Mouse (Mus musculus) thymus, adult 2 months (tissue): ENCODE measurements around the gene Ndufb2.

Source experiments
- CTCF ChIP-seq: fragments of 200-500 bp; IDR thresholded peaks from 2 replicates; pipeline ENCODE4 v1.5.1; 2012; ENCODE audit warnings: mild to moderate bottlenecking, control low read depth, low read length, moderate library complexity, borderline replicate concordance; ENCODE audit not compliant: control insufficient read depth, poor library complexity, insufficient read depth; ENCODE audit errors: extremely low read depth
- POLR2A ChIP-seq: fragments of 200-500 bp; IDR thresholded peaks from 2 replicates; pipeline ENCODE4 v1.6.1; 2012; ENCODE audit warnings: mild to moderate bottlenecking, low read length, control low read depth, moderate library complexity; ENCODE audit not compliant: control insufficient read depth, poor library complexity, insufficient read depth; ENCODE audit errors: extremely low read depth

GRCm38 (mm10) chr6:39562166-39563015, 30.0 kb upstream of the Ndufb2 start:
- TF ChIP-seq CTCF (no peak), POLR2A (no peak)
